Mouse (Mus musculus) MEL (cell line): ENCODE data around the gene Mpg. TPM values are rescaled to one million over a fixed set of nuclear protein-coding genes. Genes with fewer than 3 reads are reported as not detected.

Source experiments
- DNase-seq: peaks from one replicate; pipeline ENCODE4 v3.0.0; 2011; ENCODE audit warnings: low read depth, low spot score
- H3K27ac ChIP-seq: 2 replicates; pipeline ENCODE4 v1.5.1; 2012; ENCODE audit warnings: low read depth, mild to moderate bottlenecking, control low read depth, low read length, moderate library complexity; ENCODE audit not compliant: control insufficient read depth
- H3K27me3 ChIP-seq, 2 experiments: fragments of 150-350 bp in 1 of 2; sonication (generic) in 1 of 2; 2 replicates each; pipeline ENCODE4 v1.6.1; 2012; ENCODE audit warnings: low read length in 2 of 2, mild to moderate bottlenecking in 2 of 2, improper control_type of control experiment in 1 of 2, moderate library complexity in 1 of 2; ENCODE audit not compliant: insufficient read depth in 2 of 2, control insufficient read depth in 1 of 2
- H3K36me3 ChIP-seq, 2 experiments: 2 replicates each; pipeline ENCODE4 v1.6.1; 2012 to 2014; ENCODE audit warnings: low read length in 2 of 2, improper control_type of control experiment in 1 of 2, inconsistent platforms in 1 of 2, mild to moderate bottlenecking in 1 of 2; ENCODE audit not compliant: insufficient read depth in 2 of 2, control insufficient read depth in 1 of 2
- H3K4me1 ChIP-seq, 2 experiments: fragments of 150-350 bp in 1 of 2; sonication (generic) in 1 of 2; 2 replicates each; pipeline ENCODE4 v1.6.1; 2012; ENCODE audit warnings: low read length in 2 of 2, improper control_type of control experiment in 1 of 2, mild to moderate bottlenecking in 1 of 2; ENCODE audit not compliant: insufficient read depth in 2 of 2, control insufficient read depth in 1 of 2
- H3K4me3 ChIP-seq, 2 experiments: fragments of 150-350 bp in 1 of 2; sonication (generic) in 1 of 2; 2 replicates each; pipeline ENCODE4 v1.5.1; 2012; ENCODE audit warnings: low read depth in 2 of 2, low read length in 2 of 2, mild to moderate bottlenecking in 2 of 2, moderate library complexity in 2 of 2, control low read depth in 1 of 2, improper control_type of control experiment in 1 of 2; ENCODE audit not compliant: control insufficient read depth in 1 of 2, insufficient read depth in 1 of 2
- H3K79me2 ChIP-seq: 2 replicates; pipeline ENCODE4 v1.6.1; 2012; ENCODE audit warnings: mild to moderate bottlenecking, low read length, moderate library complexity; ENCODE audit not compliant: control insufficient read depth, poor library complexity, insufficient read depth
- H3K9ac ChIP-seq: 2 replicates; pipeline ENCODE4 v1.6.1; 2012; ENCODE audit warnings: low read depth, mild to moderate bottlenecking, control low read depth, low read length, moderate library complexity; ENCODE audit not compliant: control insufficient read depth, poor library complexity, severe bottlenecking
- H3K9me3 ChIP-seq: fragments of 150-350 bp; sonication (generic); replicated peaks from 2 replicates; pipeline ENCODE4 v1.6.1; 2012; ENCODE audit warnings: mild to moderate bottlenecking, low read length, improper control_type of control experiment, moderate library complexity; ENCODE audit not compliant: insufficient read depth
- CHD1 ChIP-seq: IDR thresholded peaks from 2 replicates; pipeline ENCODE4 v1.6.1; 2012; ENCODE audit warnings: low read depth, mild to moderate bottlenecking, inconsistent platforms, low read length, improper control_type of control experiment
- CHD2 ChIP-seq: IDR thresholded peaks from 2 replicates; pipeline ENCODE4 v1.6.1; 2011; ENCODE audit warnings: low read length, improper control_type of control experiment
- CTCF ChIP-seq, 3 experiments: IDR thresholded peaks in 2 of 3; conservative IDR thresholded peaks in 1 of 3; 2 replicates each; pipeline ENCODE4 v1.5.1; 2011 to 2012; ENCODE audit warnings: low read length in 3 of 3, low read depth in 2 of 3, mild to moderate bottlenecking in 2 of 3, improper control_type of control experiment in 1 of 3, inconsistent platforms in 1 of 3, mixed read lengths in 1 of 3, moderate library complexity in 1 of 3; ENCODE audit not compliant: control insufficient read depth in 1 of 3, insufficient read depth in 1 of 3, poor library complexity in 1 of 3, severe bottlenecking in 1 of 3
- E2F4 ChIP-seq: IDR thresholded peaks from 2 replicates; pipeline ENCODE4 v1.6.1; 2011; ENCODE audit warnings: low read depth, low read length, improper control_type of control experiment, borderline replicate concordance
- ELF1 ChIP-seq: IDR thresholded peaks from 2 replicates; pipeline ENCODE4 v1.6.1; 2014; ENCODE audit warnings: low read depth, mild to moderate bottlenecking, inconsistent platforms, low read length, improper control_type of control experiment, moderate library complexity
- EP300 ChIP-seq, 2 experiments: IDR thresholded peaks; 2 replicates each; pipeline ENCODE4 v1.6.1; 2011; ENCODE audit warnings: improper control_type of control experiment in 2 of 2, low read length in 2 of 2, low read depth in 1 of 2, mild to moderate bottlenecking in 1 of 2
- ETS1 ChIP-seq: IDR thresholded peaks from 2 replicates; pipeline ENCODE4 v1.6.1; 2012; ENCODE audit warnings: low read depth, mild to moderate bottlenecking, inconsistent platforms, low read length, improper control_type of control experiment, moderate library complexity
- GABPA ChIP-seq: IDR thresholded peaks from 2 replicates; pipeline ENCODE4 v1.6.1; 2012; ENCODE audit warnings: low read depth, mild to moderate bottlenecking, inconsistent platforms, low read length, improper control_type of control experiment, moderate library complexity
- GATA1 ChIP-seq: IDR thresholded peaks from 2 replicates; pipeline ENCODE4 v1.6.1; 2011; ENCODE audit warnings: low read depth, low read length, improper control_type of control experiment
- JUND ChIP-seq: IDR thresholded peaks from 2 replicates; pipeline ENCODE4 v1.6.1; 2011; ENCODE audit warnings: low read depth, mild to moderate bottlenecking, improper control_type of control experiment, low read length
- KAT2A ChIP-seq: conservative IDR thresholded peaks from 2 replicates; pipeline ENCODE4 v1.6.1; 2012; ENCODE audit warnings: low read depth, low read length, improper control_type of control experiment, inconsistent platforms
- MAFK ChIP-seq: IDR thresholded peaks from 2 replicates; pipeline ENCODE4 v1.6.1; 2011; ENCODE audit warnings: low read depth, mild to moderate bottlenecking, low read length, improper control_type of control experiment, borderline replicate concordance
- MAX ChIP-seq: IDR thresholded peaks from 2 replicates; pipeline ENCODE4 v1.6.1; 2011; ENCODE audit warnings: low read length, improper control_type of control experiment
- MAZ ChIP-seq: IDR thresholded peaks from 2 replicates; pipeline ENCODE4 v1.6.1; 2012; ENCODE audit warnings: low read depth, mild to moderate bottlenecking, inconsistent platforms, low read length, improper control_type of control experiment
- MEF2A ChIP-seq: IDR thresholded peaks from 2 replicates; pipeline ENCODE4 v1.6.1; 2014; ENCODE audit warnings: low read depth, mild to moderate bottlenecking, inconsistent platforms, low read length, improper control_type of control experiment; ENCODE audit not compliant: poor library complexity, insufficient replicate concordance, severe bottlenecking; ENCODE audit errors: extremely low read depth
- MXI1 ChIP-seq: IDR thresholded peaks from 2 replicates; pipeline ENCODE4 v1.6.1; 2011; ENCODE audit warnings: mild to moderate bottlenecking, low read depth, low read length, improper control_type of control experiment
- MYB ChIP-seq: IDR thresholded peaks from 2 replicates; pipeline ENCODE4 v1.6.1; 2011; ENCODE audit warnings: mild to moderate bottlenecking, low read depth, low read length, improper control_type of control experiment
- MYC ChIP-seq: IDR thresholded peaks from 2 replicates; pipeline ENCODE4 v1.6.1; 2011; ENCODE audit warnings: low read depth, mild to moderate bottlenecking, low read length, improper control_type of control experiment, moderate library complexity
- NELFE ChIP-seq: IDR thresholded peaks from 2 replicates; pipeline ENCODE4 v1.6.1; 2011; ENCODE audit warnings: low read depth, low read length, improper control_type of control experiment
- NRF1 ChIP-seq: IDR thresholded peaks from 2 replicates; pipeline ENCODE4 v1.6.1; 2014; ENCODE audit warnings: low read depth, mild to moderate bottlenecking, inconsistent platforms, low read length, improper control_type of control experiment, moderate library complexity; ENCODE audit not compliant: poor library complexity, insufficient read depth, severe bottlenecking
- POLR2A ChIP-seq, 2 experiments: IDR thresholded peaks; 2 replicates each; pipeline ENCODE4 v1.6.1; 2011 to 2012; ENCODE audit warnings: low read length in 2 of 2, mild to moderate bottlenecking in 2 of 2, control low read depth in 1 of 2, improper control_type of control experiment in 1 of 2, low read depth in 1 of 2, moderate library complexity in 1 of 2; ENCODE audit not compliant: control insufficient read depth in 1 of 2, insufficient read depth in 1 of 2, poor library complexity in 1 of 2
- POLR2AphosphoS2 ChIP-seq: IDR thresholded peaks from 2 replicates; pipeline ENCODE4 v1.6.1; 2011; ENCODE audit warnings: low read length, improper control_type of control experiment
- POLR2AphosphoS5 ChIP-seq: IDR thresholded peaks from 2 replicates; pipeline ENCODE4 v1.6.1; 2012; ENCODE audit warnings: low read depth, borderline replicate concordance, mild to moderate bottlenecking, inconsistent platforms, low read length, moderate library complexity, mixed read lengths
- RAD21 ChIP-seq: IDR thresholded peaks from 2 replicates; pipeline ENCODE4 v1.6.1; 2011; ENCODE audit warnings: mild to moderate bottlenecking, low read depth, low read length, improper control_type of control experiment
- RCOR1 ChIP-seq: IDR thresholded peaks from 2 replicates; pipeline ENCODE4 v1.6.1; 2012; ENCODE audit warnings: low read depth, mild to moderate bottlenecking, inconsistent platforms, low read length, improper control_type of control experiment
- SIN3A ChIP-seq: IDR thresholded peaks from 2 replicates; pipeline ENCODE4 v1.6.1; 2012; ENCODE audit warnings: low read length, improper control_type of control experiment, inconsistent platforms
- SMC3 ChIP-seq: IDR thresholded peaks from 2 replicates; pipeline ENCODE4 v1.6.1; 2011; ENCODE audit warnings: low read depth, low read length, improper control_type of control experiment
- TAL1 ChIP-seq: IDR thresholded peaks from 2 replicates; pipeline ENCODE4 v1.6.1; 2012; ENCODE audit warnings: mild to moderate bottlenecking, inconsistent platforms, low read length, moderate library complexity, mixed read lengths
- TBP ChIP-seq: IDR thresholded peaks from 2 replicates; pipeline ENCODE4 v1.8.0; 2011; ENCODE audit warnings: low read depth, low read length, improper control_type of control experiment
- TCF12 ChIP-seq: IDR thresholded peaks from 2 replicates; pipeline ENCODE4 v1.6.1; 2014; ENCODE audit warnings: low read depth, mild to moderate bottlenecking, inconsistent platforms, low read length, improper control_type of control experiment, moderate library complexity
- UBTF ChIP-seq: IDR thresholded peaks from 2 replicates; pipeline ENCODE4 v1.6.1; 2012; ENCODE audit warnings: low read depth, mild to moderate bottlenecking, inconsistent platforms, low read length, improper control_type of control experiment, moderate library complexity, borderline replicate concordance; ENCODE audit not compliant: insufficient read depth
- USF1 ChIP-seq: IDR thresholded peaks from 2 replicates; pipeline ENCODE4 v1.6.1; 2014; ENCODE audit warnings: low read depth, mild to moderate bottlenecking, inconsistent platforms, low read length, improper control_type of control experiment, moderate library complexity
- USF2 ChIP-seq, 2 experiments: IDR thresholded peaks; 2 replicates each; pipeline ENCODE4 v1.6.1; 2011 to 2012; ENCODE audit warnings: improper control_type of control experiment in 2 of 2, low read length in 2 of 2, borderline replicate concordance in 1 of 2, inconsistent platforms in 1 of 2, low read depth in 1 of 2, mild to moderate bottlenecking in 1 of 2; ENCODE audit not compliant: insufficient read depth in 1 of 2
- ZC3H11A ChIP-seq: IDR thresholded peaks from 2 replicates; pipeline ENCODE4 v1.6.1; 2012; ENCODE audit warnings: low read depth, mild to moderate bottlenecking, inconsistent platforms, low read length, improper control_type of control experiment
- ZKSCAN1 ChIP-seq: IDR thresholded peaks from 2 replicates; pipeline ENCODE4 v1.6.1; 2012; ENCODE audit warnings: low read depth, mild to moderate bottlenecking, inconsistent platforms, low read length, improper control_type of control experiment, moderate library complexity
- ZMIZ1 ChIP-seq: IDR thresholded peaks from 2 replicates; pipeline ENCODE4 v1.6.1; 2012; ENCODE audit warnings: low read depth, mild to moderate bottlenecking, inconsistent platforms, low read length, improper control_type of control experiment, moderate library complexity
- ZNF384 ChIP-seq: IDR thresholded peaks from 2 replicates; pipeline ENCODE4 v1.6.1; 2012; ENCODE audit warnings: low read depth, mild to moderate bottlenecking, inconsistent platforms, low read length, improper control_type of control experiment
- polyA plus RNA-seq, 2 experiments: library from polyadenylated mRNA; stranded (reverse) in 1 of 2; unstranded in 1 of 2; fragments of >175 nt in 1 of 2; fragments of >200 nt in 1 of 2; gene quantifications; 2 replicates each; pipeline versions ENCODE4 v1.2.1 to v1.2.4; 2012; ENCODE audit warnings: low replicate concordance in 2 of 2, low read depth in 1 of 2; ENCODE audit not compliant: insufficient read length in 2 of 2, insufficient read depth in 1 of 2, missing spikeins in 1 of 2
- total RNA-seq: library from RNA; depleted of rRNA; stranded (reverse); fragments of 300-350 nt; gene quantifications from 2 replicates; pipeline ENCODE4 v1.2.3, GENCODE M21; 2012

The Mpg gene
- total and polyA plus RNA-seq, 3 experiments: 42.0 to 43.2 TPM; not detected in 1

DNA sequence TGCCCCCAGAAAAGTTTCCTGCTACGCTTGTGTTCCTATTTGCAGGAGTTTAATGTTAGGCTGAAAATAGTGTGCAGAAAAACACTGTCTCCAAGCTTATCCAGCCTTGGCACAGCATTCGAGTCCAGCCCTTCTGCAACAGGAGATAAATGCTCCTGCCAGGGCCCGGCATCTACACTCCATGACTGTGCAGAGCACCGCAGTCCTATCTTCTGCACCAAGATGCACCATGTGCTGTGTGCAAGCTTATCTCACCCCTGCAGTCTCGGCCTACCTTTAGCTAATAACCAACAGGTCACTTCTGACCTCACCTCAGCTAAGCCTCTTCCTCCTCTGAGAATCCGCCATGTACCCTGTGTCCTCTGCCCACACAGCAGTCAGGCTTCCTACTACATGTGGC lies 19.3 kb downstream of the Mpg start:
- peak; percentile 95 for DNase-seq
- Histone ChIP-seq H3K4me3 (0 out of 4 replicates have a peak overlapping the region, but pooled peaks of 1 of the 2 experiments have one; percentile 2), H3K9me3 (no peaks in the 10 kb centered on the region), H3K36me3 (peaks cover 0 to 55% of the 10 kb centered on the region in 2 experiments; a peak in 2 of 4 replicates), H3K9ac (peak overlapping the region; percentile 40), H3K79me2 (no peaks in the 10 kb centered on the region), H3K27ac (peak overlapping the region; percentile 92), H3K27me3 (no peaks in the 10 kb centered on the region), H3K4me1 (peaks cover 32 to 57% of the 10 kb centered on the region in 2 experiments)
- TF ChIP-seq SMC3 (no peak), MEF2A (peak; percentile 43; the same call in 1 of the 2 replicates), CHD1 (no peak), MAFK (peak; percentile 80; the same call in 1 of the 2 replicates), POLR2AphosphoS5 (no peak; the same call in 1 of the 2 replicates), ZC3H11A (no peak), ELF1 (peak; percentile 46; the same call in 1 of the 2 replicates), ZMIZ1 (peak; percentile 84), NELFE (no peak), ZKSCAN1 (no peak), EP300 (IDR thresholded peaks at IDR 0.05; ENCODE audit: low read depth in 1 of 2, low read length in 2 of 2) (peak; percentile 100), MAZ (peak; percentile 36), KAT2A (peak; percentile 49; the same call in 1 of the 2 replicates), GABPA (peak; percentile 68; the same call in 1 of the 2 replicates), TBP (no peak), CHD2 (peak; percentile 40; the same call in 1 of the 2 replicates), USF2 (IDR thresholded peaks at IDR 0.05; ENCODE audit: borderline replicate concordance in 1 of 2, insufficient read depth in 1 of 2, low read depth in 1 of 2, low read length in 2 of 2) (no peak), POLR2A (IDR thresholded peaks at IDR 0.05; ENCODE audit: control insufficient read depth in 1 of 2, insufficient read depth in 1 of 2, low read depth in 1 of 2, low read length in 2 of 2, poor library complexity in 1 of 2) (peak; percentile 25 to 37; a peak in 1 of 4 replicates), RCOR1 (peak; percentile 96), MAX (peak; percentile 47; the same call in 1 of the 2 replicates), NRF1 (no peak), ETS1 (peak; percentile 97), JUND (peak; percentile 83; the same call in 1 of the 2 replicates), MXI1 (peak; percentile 42), MYB (peak; percentile 66; the same call in 1 of the 2 replicates), SIN3A (peak; percentile 90), USF1 (no peak; the same call in 1 of the 2 replicates), TAL1 (peak; percentile 100), MYC (no peak; the same call in none of the 2 replicates), TCF12 (peak; percentile 100), POLR2AphosphoS2 (peak; percentile 71; the same call in 1 of the 2 replicates), E2F4 (no peak), RAD21 (no peak), GATA1 (peak; percentile 100), CTCF (IDR thresholded peaks at IDR 0.05 in 2 of 3, conservative IDR thresholded peaks at IDR 0.05 in 1 of 3; ENCODE audit: control insufficient read depth in 1 of 3, insufficient read depth in 1 of 3, low read depth in 2 of 3, low read length in 3 of 3, poor library complexity in 1 of 3, severe bottlenecking in 1 of 3) (no peak), UBTF (no peak), ZNF384 (peak; percentile 51)
